Mouse (Mus musculus) CD4-positive helper T cell, adult 2 months (primary cell): Measurements from ENCODE around the gene Srsf2.
"Not testable (repeated sequence)": the region's sequence is repeated elsewhere in the genome, so short reads cannot be mapped to it uniquely, and the experiment has no call there.

Experiments used
- DNase-seq: peaks from one replicate; pipeline ENCODE4 v3.0.0-alpha.2; 2012; ENCODE audit warnings: low read depth, missing footprints, low spot score

The Srsf2 gene

DNA sequence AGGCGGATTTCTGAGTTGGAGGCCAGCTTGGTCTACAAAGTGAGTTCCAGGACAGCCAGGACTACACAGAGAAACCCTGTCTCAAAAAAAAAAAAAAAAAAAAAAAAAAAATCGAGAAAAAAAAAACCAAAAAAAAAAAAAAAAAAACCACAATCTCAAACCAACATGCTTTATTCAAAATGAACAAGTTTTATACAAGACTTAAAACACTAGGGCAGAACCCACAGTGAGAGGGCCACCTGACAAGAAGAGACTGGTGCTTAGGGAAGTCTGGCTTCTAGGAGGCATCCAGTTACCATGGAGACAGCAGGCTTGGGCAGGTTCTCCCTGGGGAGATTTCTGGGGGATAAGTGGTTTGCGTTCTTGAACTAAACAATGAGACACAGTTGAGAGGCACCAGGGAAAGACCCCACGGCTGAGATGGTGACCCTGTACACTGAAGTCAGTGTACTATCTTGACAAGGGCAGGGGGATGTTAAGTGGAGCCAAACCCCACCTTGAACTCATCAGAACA is 20.7 kb downstream of the Srsf2 start:
- DNase-seq: no peak

DNA sequence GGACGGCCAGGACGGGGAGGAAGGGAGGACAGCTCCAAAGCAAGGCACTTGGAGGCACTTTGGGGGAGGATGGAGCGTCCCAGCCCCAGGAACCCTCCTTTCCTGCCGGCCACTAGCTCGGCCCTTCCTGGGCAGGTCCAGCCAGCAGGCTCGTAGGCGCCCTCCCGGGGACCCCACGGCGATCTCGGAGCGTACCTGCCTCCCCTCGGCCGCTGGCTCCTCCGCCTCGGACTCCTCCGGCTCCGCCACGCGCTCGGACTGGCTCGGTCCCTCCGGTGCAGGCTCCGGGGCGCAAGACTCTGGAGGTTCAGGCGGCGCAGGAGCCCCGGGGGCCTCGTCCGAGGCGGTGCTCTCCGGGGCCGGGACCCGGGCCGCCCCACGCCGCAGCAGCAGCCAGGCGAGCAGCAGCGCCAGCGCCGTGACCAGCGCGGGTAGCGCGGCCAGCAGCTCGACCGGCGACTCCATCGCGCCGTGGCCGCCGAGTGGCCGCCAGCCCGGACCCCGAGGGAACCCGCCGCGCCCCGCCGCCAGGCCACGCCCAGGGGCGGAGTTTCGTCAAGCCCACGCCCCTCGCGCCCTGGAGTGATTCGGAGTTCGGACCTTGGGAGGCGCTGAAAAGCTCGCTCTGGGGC is 25.2 kb downstream of the Srsf2 start, which contains the start of gene Mxra7:
TSS of gene Mxra7 (minus strand) at position 513 of the 632 bp plus-strand sequence.
- peak; percentile 37 for DNase-seq

DNA sequence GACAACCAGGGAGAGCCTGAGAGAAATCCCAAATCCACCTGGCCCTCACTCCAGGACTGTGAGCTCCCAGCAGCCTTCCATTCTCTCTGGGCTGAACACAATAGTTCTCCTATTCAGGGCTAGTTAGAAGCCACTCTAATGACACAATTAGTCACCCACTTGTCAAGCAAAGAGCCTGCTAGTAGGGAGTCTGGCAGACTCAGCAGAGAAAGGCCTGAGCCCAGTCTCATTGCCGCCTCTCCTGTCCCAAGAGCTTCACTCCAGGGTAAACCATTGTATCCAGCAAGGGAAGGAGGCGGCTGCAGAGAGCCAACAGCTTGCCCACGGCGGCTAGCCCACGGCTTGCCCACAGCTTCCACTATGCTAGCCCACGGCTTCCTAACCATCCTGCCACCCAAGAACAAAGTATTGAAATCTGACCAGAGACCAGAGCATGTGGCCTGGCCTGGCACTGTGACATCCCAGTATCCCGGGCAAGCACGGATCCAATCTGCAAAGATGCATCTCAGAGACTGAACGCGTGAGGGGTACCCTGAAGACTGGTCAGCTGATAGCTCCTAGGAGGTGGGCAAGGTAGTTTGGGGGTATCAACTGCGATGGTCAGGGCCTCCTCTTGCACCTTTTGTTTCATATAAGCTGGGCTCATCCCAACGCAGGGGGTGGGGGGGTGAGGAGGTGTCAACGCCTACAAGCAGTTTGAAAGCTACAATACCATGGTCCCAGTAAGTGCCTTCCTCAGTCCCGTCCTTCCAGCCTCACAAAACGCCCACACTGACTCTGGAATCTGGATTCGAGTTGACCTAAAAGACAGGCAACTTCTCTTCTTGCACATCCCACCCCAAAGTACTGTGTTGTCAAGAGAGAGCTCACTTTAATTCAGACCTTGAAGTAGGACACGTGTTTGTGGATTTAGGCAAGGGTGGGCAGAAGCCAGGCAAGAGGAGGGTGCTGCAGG is 26.1 kb downstream of the Srsf2 start:
- DNase-seq: no peak

- no peak for DNase-seq
Measured at GRCm38 (mm10) chr11:116825230-116825629, 27.7 kb downstream of the Srsf2 start.

DNA sequence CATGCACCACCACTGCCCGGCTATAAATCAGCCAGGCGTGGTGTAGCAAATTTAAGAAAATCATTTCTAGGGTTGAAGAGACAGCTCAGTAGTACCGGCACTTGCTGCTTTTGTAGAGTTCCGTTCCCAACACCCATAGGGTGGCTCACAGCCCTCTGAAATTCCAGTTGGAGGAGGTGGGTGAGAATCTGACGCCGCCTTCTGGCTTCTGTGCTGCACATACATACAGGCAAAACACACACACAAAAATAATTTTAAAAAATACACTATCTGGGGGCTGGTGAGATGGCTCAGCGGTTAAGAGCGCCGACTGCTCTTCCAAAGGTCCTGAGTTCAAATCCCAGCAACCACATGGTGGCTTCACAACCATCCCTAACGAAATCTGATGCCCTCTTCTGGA is 29.0 kb downstream of the Srsf2 start:
- not testable (repeated sequence) for DNase-seq

DNA sequence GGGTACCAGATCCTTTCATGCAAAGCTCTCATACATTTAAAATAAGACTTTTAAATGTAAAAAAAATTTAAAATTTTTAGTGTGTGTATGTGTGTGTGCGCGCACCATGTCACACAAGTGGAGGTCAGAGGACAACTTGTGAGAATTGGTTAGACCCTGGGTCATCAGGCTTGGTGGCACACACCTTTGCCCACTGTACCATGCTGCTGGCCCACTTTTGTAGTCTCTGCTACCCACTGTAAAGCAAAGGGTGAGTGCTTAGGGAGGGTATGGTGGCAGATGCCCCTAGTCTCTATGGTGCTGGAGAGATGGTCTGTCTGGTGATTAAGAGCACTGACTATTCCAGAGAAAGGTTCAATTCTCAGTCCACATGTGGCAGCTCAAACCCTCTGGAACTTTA is 29.6 kb downstream of the Srsf2 start:
- no peak for DNase-seq

DNA sequence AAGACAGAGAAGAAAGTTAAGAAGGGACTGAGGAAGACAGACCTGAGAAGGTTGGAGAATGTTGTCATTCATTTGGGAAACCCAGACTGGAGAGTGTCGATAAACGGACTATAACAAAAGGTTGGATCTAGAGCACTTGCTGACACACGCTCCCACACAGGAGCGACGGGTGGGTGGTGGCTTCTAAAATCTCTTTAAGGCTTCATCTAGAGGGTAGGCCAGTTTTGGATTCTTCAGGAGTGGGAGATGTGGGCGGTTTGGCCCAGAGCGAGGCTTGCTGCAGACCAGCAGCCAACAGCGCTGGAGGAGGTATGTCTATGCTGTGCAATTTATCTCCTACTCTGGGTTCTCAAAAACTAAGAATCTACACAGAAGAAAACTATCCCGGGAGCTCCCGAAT is 30.3 kb downstream of the Srsf2 start:
- no peak for DNase-seq

- DNase-seq: no peak
Measured at GRCm38 (mm10) chr11:116822215-116822614, 30.7 kb downstream of the Srsf2 start.

DNA sequence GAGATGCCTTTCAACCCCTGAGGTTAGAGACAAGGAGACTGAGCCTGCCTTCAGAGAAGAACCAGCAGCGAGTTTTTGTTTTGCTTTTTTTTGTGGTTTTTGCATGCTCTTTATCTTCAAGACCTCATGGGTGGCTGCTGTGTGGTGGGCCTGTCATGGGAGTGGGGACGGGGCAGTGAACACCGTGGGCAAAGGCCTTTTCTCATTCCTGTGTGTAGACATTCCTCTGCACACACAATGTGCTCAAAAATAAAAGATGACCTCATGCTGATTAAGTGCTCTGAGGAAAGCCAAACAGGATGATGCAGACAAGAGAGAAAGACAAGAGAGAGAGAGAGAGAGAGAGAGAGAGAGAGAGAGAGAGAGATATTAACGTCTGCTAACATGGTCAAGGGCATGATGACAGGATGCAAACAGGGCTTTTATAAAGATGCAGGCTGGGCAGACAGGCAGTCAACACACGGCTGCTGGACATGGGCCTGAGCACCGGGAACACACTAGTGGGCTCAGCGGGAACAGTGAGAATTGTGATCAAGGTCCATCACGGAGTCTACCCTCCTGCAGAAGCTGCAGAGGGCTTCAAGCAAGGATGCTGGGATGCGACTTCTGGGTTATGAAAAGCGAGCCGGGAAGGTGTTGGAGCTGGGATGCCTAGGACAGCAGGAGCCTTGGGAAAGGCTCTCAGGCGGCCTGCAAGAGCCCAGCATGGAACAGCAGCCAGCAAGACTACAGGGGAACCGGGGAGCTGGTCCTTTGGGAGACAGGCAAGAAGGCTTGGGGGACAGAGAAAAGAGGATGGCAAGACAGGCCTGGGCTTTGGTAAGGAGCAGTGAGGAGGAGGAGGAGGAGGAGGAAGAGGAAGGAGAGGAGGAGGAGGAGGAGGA is 31.6 kb downstream of the Srsf2 start:
- no peak for DNase-seq

GRCm38 (mm10) chr11:116819932-116820593 is 32.8 kb downstream of the Srsf2 start:
- DNase-seq: no peak

- DNase-seq: no peak
Measured at GRCm38 (mm10) chr11:116818722-116819121, 34.2 kb downstream of the Srsf2 start.

GRCm38 (mm10) chr11:116817567-116817966 is 35.3 kb downstream of the Srsf2 start:
- no peak for DNase-seq

- no peak for DNase-seq
Measured at GRCm38 (mm10) chr11:116816769-116817168, 36.1 kb downstream of the Srsf2 start.

DNA sequence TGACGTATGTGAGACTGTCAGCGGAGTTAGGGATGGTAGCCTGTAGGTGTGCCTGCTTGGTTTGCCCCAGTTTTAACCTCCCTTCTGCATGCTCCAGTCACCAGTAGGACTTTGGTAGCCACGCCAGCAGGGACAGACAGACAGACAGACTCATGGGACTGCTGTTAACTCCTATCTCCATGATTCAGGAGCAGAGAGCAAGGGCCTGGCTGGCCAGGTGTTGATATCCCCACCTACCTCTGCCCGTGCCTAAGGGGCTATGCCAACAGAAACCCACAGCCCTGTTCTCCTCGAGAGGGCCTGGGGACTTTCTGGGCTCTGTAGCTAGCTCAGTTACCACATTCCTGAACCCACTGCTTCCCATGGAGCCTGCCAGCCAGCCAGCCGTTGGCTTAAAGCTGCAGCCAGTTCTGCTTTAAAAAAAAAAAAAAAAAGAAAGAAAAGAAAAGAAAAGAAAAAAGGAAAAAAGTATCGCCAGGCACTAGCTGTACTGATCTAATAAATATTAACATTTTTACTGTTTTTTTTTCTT is 37.9 kb downstream of the Srsf2 start:
- no peak for DNase-seq

DNA sequence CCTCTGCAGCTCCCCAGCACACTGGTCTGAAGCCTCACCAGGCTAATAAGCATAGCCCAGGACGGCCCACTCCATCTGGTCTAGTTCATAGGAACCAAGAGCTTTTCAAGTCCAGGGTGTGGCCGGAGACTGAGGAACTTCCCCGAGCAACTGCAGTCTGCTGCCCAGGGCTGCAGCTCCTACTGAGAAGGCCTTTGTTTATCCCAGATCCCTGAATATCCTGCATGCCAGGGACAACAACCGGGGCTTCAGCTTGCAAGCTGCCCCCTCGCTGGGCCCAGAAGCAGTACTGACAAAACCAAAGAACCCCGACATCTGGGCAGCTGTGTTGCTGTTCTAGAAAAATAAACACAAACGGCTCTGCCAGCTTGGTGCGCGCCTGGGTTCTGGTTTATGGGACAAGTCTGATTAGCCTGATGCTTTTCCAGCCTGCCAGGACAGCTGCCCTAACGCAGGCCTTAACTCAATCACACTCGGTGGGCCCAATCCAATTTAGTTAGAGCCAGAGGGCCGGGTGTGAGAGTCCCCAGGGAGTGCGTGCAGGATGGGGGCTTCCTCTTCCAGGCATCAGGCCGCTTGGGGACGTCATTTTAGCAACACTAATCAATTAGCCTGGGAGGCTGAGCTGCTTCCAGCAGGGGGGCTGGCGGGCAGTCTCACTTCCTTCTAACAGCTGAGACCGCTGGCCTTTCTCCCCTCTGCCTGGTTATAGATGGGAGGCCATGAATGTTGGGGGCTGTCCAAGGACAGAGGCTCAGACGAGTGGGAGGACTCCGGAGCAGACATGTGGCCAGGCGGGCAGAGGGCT is 38.6 kb downstream of the Srsf2 start:
- no peak for DNase-seq

DNA sequence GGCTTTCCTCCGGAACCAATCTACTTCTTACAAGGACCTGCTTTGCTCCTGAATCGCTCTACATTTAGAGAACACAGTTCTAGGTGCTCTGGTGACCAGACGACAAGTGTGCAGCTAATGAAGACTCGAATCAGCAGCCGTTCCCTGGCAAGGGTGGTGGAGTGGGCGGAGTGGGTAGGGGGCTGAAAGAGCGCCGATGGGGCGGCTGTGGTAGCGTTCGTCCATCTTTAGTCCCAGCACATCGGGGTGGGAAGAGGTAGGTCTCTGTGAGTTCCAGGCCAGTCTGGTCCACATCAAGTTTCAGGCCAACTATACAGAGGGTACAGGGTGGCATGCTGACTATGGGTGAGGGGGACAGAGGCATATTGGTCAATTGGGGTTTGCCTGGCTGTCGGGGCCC is 39.3 kb downstream of the Srsf2 start:
- DNase-seq: no peak

- no peak for DNase-seq
Measured at GRCm38 (mm10) chr11:116812793-116813529, 39.9 kb downstream of the Srsf2 start.

DNA sequence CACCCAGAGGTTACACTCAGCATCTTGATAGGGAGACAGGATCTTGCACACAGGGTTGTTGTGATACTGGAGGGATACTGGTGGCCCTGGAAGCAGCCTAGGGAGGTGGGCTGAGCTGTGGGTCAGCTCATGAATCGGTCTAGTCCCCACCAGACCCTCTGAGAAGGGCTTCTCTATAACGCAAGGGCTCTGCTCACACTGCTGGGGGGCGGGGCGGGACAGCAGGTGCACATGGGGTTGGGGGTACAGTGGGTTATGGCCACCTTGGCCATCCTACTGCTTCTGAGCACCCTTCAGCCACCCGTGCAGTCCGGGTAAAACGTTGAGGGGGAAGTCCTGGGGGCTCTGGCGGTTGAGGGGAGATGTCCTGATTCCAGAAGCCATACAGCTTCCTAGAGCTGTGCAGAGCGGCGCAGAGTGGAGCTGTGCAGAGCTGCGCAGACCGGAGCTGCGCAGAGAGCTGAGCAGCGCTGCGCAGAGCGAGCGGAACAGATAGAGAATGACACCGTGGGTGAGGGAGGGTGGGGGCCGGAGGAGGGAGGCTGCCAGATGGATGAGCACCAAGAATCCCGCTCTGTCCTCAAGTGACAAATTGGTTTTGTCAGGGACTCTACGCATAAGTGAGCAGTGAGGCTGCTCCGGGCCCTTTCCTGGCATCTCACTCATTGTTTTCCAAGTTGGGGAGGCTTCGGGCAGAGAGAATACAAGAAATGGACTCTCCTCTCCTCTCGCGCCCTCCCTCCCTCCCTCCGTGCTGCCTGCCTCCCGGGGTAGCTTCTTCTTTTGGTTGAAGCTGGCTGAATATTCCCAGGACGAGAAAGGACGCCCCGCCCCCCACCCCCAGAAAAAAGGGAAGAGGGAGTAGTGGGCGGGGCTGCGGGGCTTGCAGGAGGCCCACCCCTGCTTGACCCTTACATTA is 41.7 kb downstream of the Srsf2 start:
- DNase-seq: peak; percentile 76
